Mouse (Mus musculus): ENCODE data around the gene Iars2.
A peak's percentile ranks its signal among the peaks of the same experiment; 100 is the strongest.

Iars2 gene

GRCm38 (mm10) chr1:185282846-185283245 is 46.4 kb downstream of the Iars2 start:
- no peak for DNase-seq (ENCODE audit: extremely low read depth, low read depth, low spot score)

GRCm38 (mm10) chr1:185280616-185281015 is 48.6 kb downstream of the Iars2 start:
- no peak for DNase-seq (ENCODE audit: extremely low read depth, low read depth, low spot score)

- no peak for DNase-seq (ENCODE audit: extremely low read depth, low read depth, low spot score)
Observed at GRCm38 (mm10) chr1:185279288-185279687, 49.9 kb downstream of the Iars2 start.

- no peak for DNase-seq (ENCODE audit: extremely low read depth, low read depth, low spot score)
Observed at GRCm38 (mm10) chr1:185277022-185277421, 52.2 kb downstream of the Iars2 start.

- no peak for DNase-seq (ENCODE audit: extremely low read depth, low read depth, low spot score)
Observed at GRCm38 (mm10) chr1:185275976-185276375, 53.2 kb downstream of the Iars2 start.

GRCm38 (mm10) chr1:185274819-185275545 is 54.2 kb downstream of the Iars2 start:
- DNase-seq (ENCODE audit: extremely low read depth, low read depth, low spot score): no peak

GRCm38 (mm10) chr1:185271373-185271772 is 57.8 kb downstream of the Iars2 start:
- DNase-seq (ENCODE audit: extremely low read depth, low read depth, low spot score): no peak

- DNase-seq (ENCODE audit: extremely low read depth, low read depth, low spot score): no peak
Observed at GRCm38 (mm10) chr1:185270403-185271097, 58.6 kb downstream of the Iars2 start.

- no peak for DNase-seq (ENCODE audit: extremely low read depth, low read depth, low spot score)
Observed at GRCm38 (mm10) chr1:185268675-185269074, 60.5 kb downstream of the Iars2 start.

- DNase-seq (ENCODE audit: extremely low read depth, low read depth, low spot score): no peak
Observed at GRCm38 (mm10) chr1:185262565-185262964, 66.6 kb downstream of the Iars2 start.

GRCm38 (mm10) chr1:185256753-185257152 is 72.4 kb downstream of the Iars2 start:
- DNase-seq (ENCODE audit: extremely low read depth, low read depth, low spot score): no peak

- no peak for DNase-seq (ENCODE audit: extremely low read depth, low read depth, low spot score)
Observed at GRCm38 (mm10) chr1:185255336-185255735, 73.9 kb downstream of the Iars2 start.

GRCm38 (mm10) chr1:185253140-185253892 is 75.9 kb downstream of the Iars2 start:
- DNase-seq (ENCODE audit: extremely low read depth, low read depth, low spot score): peak; percentile 67

GRCm38 (mm10) chr1:185252351-185252750 is 76.8 kb downstream of the Iars2 start:
- DNase-seq (ENCODE audit: extremely low read depth, low read depth, low spot score): no peak

GRCm38 (mm10) chr1:185248728-185249127 is 80.5 kb downstream of the Iars2 start:
- no peak for DNase-seq (ENCODE audit: extremely low read depth, low read depth, low spot score)

- no peak for DNase-seq (ENCODE audit: extremely low read depth, low read depth, low spot score)
Observed at GRCm38 (mm10) chr1:185247429-185248085, 81.6 kb downstream of the Iars2 start.

GRCm38 (mm10) chr1:185245456-185245855 is 83.7 kb downstream of the Iars2 start:
- no peak for DNase-seq (ENCODE audit: extremely low read depth, low read depth, low spot score)

GRCm38 (mm10) chr1:185243013-185243412 is 86.2 kb downstream of the Iars2 start:
- DNase-seq (ENCODE audit: extremely low read depth, low read depth, low spot score): no peak

GRCm38 (mm10) chr1:185236530-185236929 is 92.7 kb downstream of the Iars2 start:
- DNase-seq (ENCODE audit: extremely low read depth, low read depth, low spot score): peak; percentile 45

- no peak for DNase-seq (ENCODE audit: extremely low read depth, low read depth, low spot score)
Observed at GRCm38 (mm10) chr1:185235837-185236236, 93.4 kb downstream of the Iars2 start.

Measured in fat pad, adult 2 months (tissue).